Mouse (Mus musculus): ENCODE measurements at regions not wholly inside any gene's neighbourhood (a gene's known extent, or its start where the extent isn't known, plus 50 kb on each side); places are given as distances from the start of the nearest gene placed in this dataset.
"Not testable (repeated sequence)": the region's sequence is repeated elsewhere in the genome, so short reads cannot be mapped to it uniquely, and the experiment has no call there.

- H3K27ac ChIP-seq (ENCODE audit: low read length), result no peak overlapping the region
- no peak overlapping the region for H3K4me3 ChIP-seq (ENCODE audit: low read length)
- no peaks in the 10 kb centered on the region for H3K27me3 ChIP-seq (ENCODE audit: control insufficient read depth, insufficient read depth, low read length)
- no peak overlapping the region for H3K9ac ChIP-seq (ENCODE audit: low read length)
- ATAC-seq (replicated peaks; ENCODE audit: extremely low read depth, insufficient read depth, low FRiP score), result no peak
- no peak overlapping the region for H3K4me2 ChIP-seq (ENCODE audit: low read depth, low read length)
- H3K4me1 ChIP-seq (ENCODE audit: control insufficient read depth, insufficient read depth, low read length), result no peaks in the 10 kb centered on the region
- H3K36me3 ChIP-seq (ENCODE audit: control insufficient read depth, insufficient read depth), result no peaks in the 10 kb centered on the region
- 2% methylated on average over 3 of the region's 3 CpGs for WGBS
- no peaks in the 10 kb centered on the region; the same call in 1 of the 2 replicates for H3K9me3 ChIP-seq (replicated peaks; ENCODE audit: control insufficient read depth, low read length)
Observed at GRCm38 (mm10) chr10:27761402-27761801, 141.8 kb upstream of the Lama2 start.

- no peak overlapping the region for H3K9ac ChIP-seq (ENCODE audit: low read length)
- H3K4me2 ChIP-seq (ENCODE audit: low read depth, low read length), result no peak overlapping the region
- H3K36me3 ChIP-seq (ENCODE audit: control insufficient read depth, insufficient read depth), result no peaks in the 10 kb centered on the region
- H3K4me1 ChIP-seq (ENCODE audit: control insufficient read depth, insufficient read depth, low read length), result no peaks in the 10 kb centered on the region
- H3K9me3 ChIP-seq (replicated peaks; ENCODE audit: control insufficient read depth, low read length), result no peaks in the 10 kb centered on the region
- no peak overlapping the region for H3K4me3 ChIP-seq (ENCODE audit: low read length)
- no peaks in the 10 kb centered on the region for H3K27me3 ChIP-seq (ENCODE audit: control insufficient read depth, insufficient read depth, low read length)
- H3K27ac ChIP-seq (ENCODE audit: low read length), result no peak overlapping the region
- no peak for ATAC-seq (replicated peaks; ENCODE audit: extremely low read depth, insufficient read depth, low FRiP score)
- 33% methylated on average over 1 of the region's 1 CpGs for WGBS
Observed at GRCm38 (mm10) chr10:27802368-27802767, 182.8 kb upstream of the Lama2 start.

DNA sequence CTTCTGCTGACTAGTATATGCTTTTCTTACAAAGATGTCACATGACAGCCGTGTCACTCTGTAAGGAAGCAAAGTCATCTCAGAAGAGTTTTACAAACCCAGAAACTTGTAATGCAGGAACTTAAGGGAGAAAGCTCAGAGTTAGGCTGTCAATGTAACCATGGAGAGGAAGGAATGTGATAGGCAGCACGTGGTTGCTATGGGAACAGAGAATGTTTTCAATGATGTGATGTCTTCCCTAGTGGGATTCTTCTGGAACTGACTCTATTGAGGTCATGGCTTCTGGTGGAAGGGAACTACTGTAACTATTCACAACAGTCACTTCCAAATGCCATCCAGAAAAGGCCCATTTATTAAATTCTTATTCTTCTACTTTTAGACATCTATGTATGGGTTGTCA, 190.0 kb upstream of the Lama2 start:
- no peak overlapping the region for H3K4me3 ChIP-seq (ENCODE audit: low read length)
- no peak overlapping the region for H3K4me2 ChIP-seq (ENCODE audit: low read depth, low read length)
- no peak for ATAC-seq (replicated peaks; ENCODE audit: extremely low read depth, insufficient read depth, low FRiP score)
- no peaks in the 10 kb centered on the region for H3K27me3 ChIP-seq (ENCODE audit: control insufficient read depth, insufficient read depth, low read length)
- H3K27ac ChIP-seq (ENCODE audit: low read length), result no peak overlapping the region
- WGBS, result 54% methylated on average over 2 of the region's 2 CpGs
- H3K4me1 ChIP-seq (ENCODE audit: control insufficient read depth, insufficient read depth, low read length), result no peaks in the 10 kb centered on the region
- H3K9ac ChIP-seq (ENCODE audit: low read length), result no peak overlapping the region
- H3K36me3 ChIP-seq (ENCODE audit: control insufficient read depth, insufficient read depth), result no peaks in the 10 kb centered on the region
- no peaks in the 10 kb centered on the region for H3K9me3 ChIP-seq (replicated peaks; ENCODE audit: control insufficient read depth, low read length)

DNA sequence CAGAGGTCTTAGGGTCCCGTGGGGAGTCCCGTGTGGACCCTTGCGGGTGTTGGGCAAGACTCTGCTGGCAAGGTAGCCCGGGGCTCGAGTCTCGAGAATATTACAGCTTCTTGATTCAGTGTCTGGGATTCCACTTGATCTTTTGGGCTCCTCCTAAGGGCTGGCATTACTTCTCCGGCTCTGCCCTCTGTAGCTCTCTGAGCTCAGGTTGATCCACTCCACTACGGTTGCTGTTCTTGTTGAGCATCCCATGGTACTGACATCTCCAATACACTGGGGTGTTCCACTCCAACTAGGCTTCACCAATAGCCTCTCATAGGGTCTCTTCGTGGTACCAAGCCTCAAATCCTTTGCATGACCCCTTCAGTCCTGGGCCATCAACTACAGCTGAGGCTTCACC, 206.1 kb upstream of the Lama2 start:
- 93% methylated on average over 7 of the region's 9 CpGs for WGBS
- H3K4me2 ChIP-seq (ENCODE audit: low read depth, low read length); H3K36me3 ChIP-seq (ENCODE audit: control insufficient read depth, insufficient read depth); H3K27ac ChIP-seq (ENCODE audit: low read length); H3K9me3 ChIP-seq (replicated peaks; ENCODE audit: control insufficient read depth, low read length); H3K4me1 ChIP-seq (ENCODE audit: control insufficient read depth, insufficient read depth, low read length); H3K27me3 ChIP-seq (ENCODE audit: control insufficient read depth, insufficient read depth, low read length); ATAC-seq (replicated peaks; ENCODE audit: extremely low read depth, insufficient read depth, low FRiP score); H3K4me3 ChIP-seq (ENCODE audit: low read length); H3K9ac ChIP-seq (ENCODE audit: low read length): not testable (repeated sequence)

GRCm38 (mm10) chr10:27828346-27828745, 208.8 kb upstream of the Lama2 start:
- 68% methylated on average over 1 of the region's 1 CpGs for WGBS
- H3K27me3 ChIP-seq (ENCODE audit: control insufficient read depth, insufficient read depth, low read length), result no peaks in the 10 kb centered on the region

GRCm38 (mm10) chr10:27838666-27839065, 219.1 kb upstream of the Lama2 start:
- no peak for ATAC-seq (replicated peaks; ENCODE audit: extremely low read depth, insufficient read depth, low FRiP score)
- no peak overlapping the region for H3K9ac ChIP-seq (ENCODE audit: low read length)
- H3K4me3 ChIP-seq (ENCODE audit: low read length), result no peak overlapping the region
- 78% methylated on average over 1 of the region's 1 CpGs for WGBS
- no peaks in the 10 kb centered on the region for H3K27me3 ChIP-seq (ENCODE audit: control insufficient read depth, insufficient read depth, low read length)
- no peaks in the 10 kb centered on the region for H3K4me1 ChIP-seq (ENCODE audit: control insufficient read depth, insufficient read depth, low read length)
- H3K36me3 ChIP-seq (ENCODE audit: control insufficient read depth, insufficient read depth), result no peaks in the 10 kb centered on the region
- H3K4me2 ChIP-seq (ENCODE audit: low read depth, low read length), result no peak overlapping the region
- no peaks in the 10 kb centered on the region for H3K9me3 ChIP-seq (replicated peaks; ENCODE audit: control insufficient read depth, low read length)
- H3K27ac ChIP-seq (ENCODE audit: low read length), result no peak overlapping the region

More at GRCm38 (mm10) chr10:27828346-27828745, 208.8 kb upstream of the Lama2 start:
- H3K4me3 ChIP-seq (ENCODE audit: low read length), result no peak overlapping the region
- no peak overlapping the region for H3K9ac ChIP-seq (ENCODE audit: low read length)
- ATAC-seq (replicated peaks; ENCODE audit: extremely low read depth, insufficient read depth, low FRiP score), result no peak
- H3K9me3 ChIP-seq (replicated peaks; ENCODE audit: control insufficient read depth, low read length), result no peaks in the 10 kb centered on the region
- H3K36me3 ChIP-seq (ENCODE audit: control insufficient read depth, insufficient read depth), result no peaks in the 10 kb centered on the region
- H3K4me1 ChIP-seq (ENCODE audit: control insufficient read depth, insufficient read depth, low read length), result no peaks in the 10 kb centered on the region
- H3K4me2 ChIP-seq (ENCODE audit: low read depth, low read length), result no peak overlapping the region
- H3K27ac ChIP-seq (ENCODE audit: low read length), result no peak overlapping the region

DNA sequence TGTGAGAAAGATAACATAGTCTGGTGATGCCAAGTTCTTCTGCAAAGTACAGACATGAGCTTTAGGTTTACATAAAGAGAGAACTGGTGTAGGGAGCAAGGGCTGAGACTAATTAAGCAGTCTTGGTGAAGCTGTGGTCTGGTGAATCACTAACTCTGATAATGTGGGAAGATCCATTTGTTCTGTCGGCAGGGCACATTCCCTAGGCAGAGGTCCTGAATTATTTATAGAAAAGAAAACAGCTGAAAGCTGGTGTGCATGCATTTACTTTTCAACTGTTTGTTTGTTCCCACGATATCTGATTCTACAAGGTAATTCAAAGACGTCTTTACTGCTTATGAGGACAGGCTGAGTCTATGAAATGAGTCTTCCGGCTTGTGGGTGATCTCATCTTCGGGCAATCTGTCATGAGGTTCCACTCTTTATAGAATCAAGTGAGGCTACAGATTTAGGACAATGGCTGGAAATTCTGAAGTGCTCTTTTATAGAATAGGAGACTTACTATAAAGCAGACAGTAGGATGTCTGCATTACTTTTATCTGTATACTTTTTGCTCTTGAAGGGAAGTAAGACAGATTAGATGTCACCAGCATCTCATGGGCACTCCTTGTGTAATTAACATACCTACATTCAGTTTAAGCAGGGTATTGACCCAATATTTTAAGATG, 221.6 kb upstream of the Lama2 start:
- no peak overlapping the region for H3K27ac ChIP-seq (ENCODE audit: low read length)
- H3K9ac ChIP-seq (ENCODE audit: low read length), result no peak overlapping the region
- H3K4me2 ChIP-seq (ENCODE audit: low read depth, low read length), result no peak overlapping the region
- 54% methylated on average over 5 of the region's 5 CpGs for WGBS
- H3K4me3 ChIP-seq (ENCODE audit: low read length), result no peak overlapping the region
- no peaks in the 10 kb centered on the region for H3K36me3 ChIP-seq (ENCODE audit: control insufficient read depth, insufficient read depth)
- H3K27me3 ChIP-seq (ENCODE audit: control insufficient read depth, insufficient read depth, low read length), result no peaks in the 10 kb centered on the region
- ATAC-seq (replicated peaks; ENCODE audit: extremely low read depth, insufficient read depth, low FRiP score), result no peak
- no peaks in the 10 kb centered on the region for H3K9me3 ChIP-seq (replicated peaks; ENCODE audit: control insufficient read depth, low read length)
- H3K4me1 ChIP-seq (ENCODE audit: control insufficient read depth, insufficient read depth, low read length), result no peaks in the 10 kb centered on the region

DNA sequence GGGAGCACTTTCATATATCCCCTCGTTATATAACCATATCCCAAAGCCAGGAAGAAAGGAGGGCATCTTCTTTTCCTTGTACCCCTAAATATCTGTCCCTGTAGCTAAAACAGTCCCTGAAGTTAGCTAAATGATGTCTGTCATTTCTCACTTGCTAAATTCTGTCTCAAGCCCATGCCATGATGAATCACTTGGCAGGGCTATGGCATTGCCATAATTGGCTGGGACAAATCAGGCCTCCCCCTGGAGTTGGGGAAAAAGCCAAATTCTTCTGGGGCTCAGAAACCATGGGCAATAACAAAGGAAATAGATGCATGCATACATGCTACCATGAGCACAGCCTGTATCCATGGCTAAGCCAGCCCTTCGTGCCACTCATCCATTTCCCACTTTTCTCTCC, 223.5 kb upstream of the Lama2 start:
- 72% methylated on average over 2 of the region's 2 CpGs for WGBS
- no peak overlapping the region for H3K4me2 ChIP-seq (ENCODE audit: low read depth, low read length)
- no peak for ATAC-seq (replicated peaks; ENCODE audit: extremely low read depth, insufficient read depth, low FRiP score)
- H3K9ac ChIP-seq (ENCODE audit: low read length), result no peak overlapping the region
- H3K9me3 ChIP-seq (replicated peaks; ENCODE audit: control insufficient read depth, low read length), result no peaks in the 10 kb centered on the region
- no peaks in the 10 kb centered on the region for H3K27me3 ChIP-seq (ENCODE audit: control insufficient read depth, insufficient read depth, low read length)
- no peak overlapping the region for H3K4me3 ChIP-seq (ENCODE audit: low read length)
- H3K27ac ChIP-seq (ENCODE audit: low read length), result no peak overlapping the region
- H3K4me1 ChIP-seq (ENCODE audit: control insufficient read depth, insufficient read depth, low read length), result no peaks in the 10 kb centered on the region
- H3K36me3 ChIP-seq (ENCODE audit: control insufficient read depth, insufficient read depth), result no peaks in the 10 kb centered on the region

DNA sequence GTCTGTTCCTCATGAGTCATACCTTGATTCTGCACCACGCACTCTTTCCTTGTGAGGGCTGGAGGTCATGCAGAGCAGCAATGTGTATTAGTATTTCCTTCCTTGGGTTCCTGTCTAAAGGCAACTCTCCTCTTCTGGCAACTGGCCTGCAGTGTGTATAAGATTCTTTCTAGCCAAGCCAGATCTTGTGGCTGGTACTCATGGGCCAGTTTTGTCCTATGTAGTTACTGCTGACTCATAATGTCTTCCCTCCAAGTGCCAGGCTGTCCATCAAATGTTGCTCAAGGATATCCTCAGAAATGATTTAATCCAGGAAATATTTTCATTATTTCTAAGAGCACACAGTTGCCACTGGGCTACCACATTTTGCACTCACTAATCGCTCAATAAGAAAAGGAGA, 211.0 kb upstream of the Ptprk start:
- Histone ChIP-seq H3K4me1 (ENCODE audit: control insufficient read depth, insufficient read depth, low read length) (no peaks in the 10 kb centered on the region), H3K36me3 (ENCODE audit: control insufficient read depth, insufficient read depth) (no peaks in the 10 kb centered on the region), H3K27ac (ENCODE audit: low read length) (no peak overlapping the region), H3K4me2 (ENCODE audit: low read depth, low read length) (no peak overlapping the region), H3K9me3 (replicated peaks; ENCODE audit: control insufficient read depth, low read length) (no peaks in the 10 kb centered on the region), H3K27me3 (ENCODE audit: control insufficient read depth, insufficient read depth, low read length) (no peaks in the 10 kb centered on the region), H3K4me3 (ENCODE audit: low read length) (no peak overlapping the region), H3K9ac (ENCODE audit: low read length) (no peak overlapping the region)
- WGBS, result 65% methylated on average over 2 of the region's 2 CpGs
- no peak for ATAC-seq (replicated peaks; ENCODE audit: extremely low read depth, insufficient read depth, low FRiP score)

Data from heart, embryonic 16.5 days (tissue).